Mouse (Mus musculus): ENCODE data around the gene Mib2. TPM values are rescaled to one million over a fixed set of nuclear protein-coding genes. Genes with fewer than 3 reads are reported as not detected.

Mib2 gene
- total RNA-seq, 2 experiments from 2014 or later = 41.5 to 44.2 TPM

- peak; percentile 84 for DNase-seq (ENCODE audit: low spot score in 2 of 2)
Observed at GRCm38 (mm10) chr4:155624338-155625291, 44.4 kb downstream of the Mib2 start, which contains the start of gene Cdk11b. TSS of gene Cdk11b (plus strand) at chr4:155624854.

GRCm38 (mm10) chr4:155618321-155618720 is 50.7 kb downstream of the Mib2 start:
- no peak for DNase-seq (ENCODE audit: low spot score in 2 of 2)

DNA sequence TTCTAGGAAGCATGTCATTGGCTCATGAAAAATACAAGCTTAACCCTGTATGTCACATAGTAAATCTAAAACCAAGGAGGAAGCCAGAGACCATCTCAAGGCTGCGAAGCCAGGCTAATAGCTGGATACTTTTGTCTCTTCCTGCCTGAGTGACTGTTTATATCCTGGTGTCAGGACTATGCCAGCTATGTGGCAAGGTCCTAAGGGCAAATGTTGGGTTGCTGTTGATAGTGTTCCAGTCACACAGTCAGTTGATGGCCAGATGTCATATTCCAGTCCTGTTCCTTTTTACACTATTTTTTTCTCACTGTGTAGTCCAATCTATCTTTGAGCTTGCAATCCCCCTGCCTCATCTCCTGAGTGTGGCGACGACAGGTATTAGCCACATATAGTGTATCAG is 55.7 kb downstream of the Mib2 start:
- no peak for DNase-seq (ENCODE audit: low spot score in 2 of 2)

GRCm38 (mm10) chr4:155611860-155612259 is 57.1 kb downstream of the Mib2 start:
- DNase-seq (ENCODE audit: low spot score in 2 of 2) = no peak

- DNase-seq (ENCODE audit: low spot score in 2 of 2) = no peak
Observed at GRCm38 (mm10) chr4:155606825-155607224, 62.2 kb downstream of the Mib2 start.

DNA sequence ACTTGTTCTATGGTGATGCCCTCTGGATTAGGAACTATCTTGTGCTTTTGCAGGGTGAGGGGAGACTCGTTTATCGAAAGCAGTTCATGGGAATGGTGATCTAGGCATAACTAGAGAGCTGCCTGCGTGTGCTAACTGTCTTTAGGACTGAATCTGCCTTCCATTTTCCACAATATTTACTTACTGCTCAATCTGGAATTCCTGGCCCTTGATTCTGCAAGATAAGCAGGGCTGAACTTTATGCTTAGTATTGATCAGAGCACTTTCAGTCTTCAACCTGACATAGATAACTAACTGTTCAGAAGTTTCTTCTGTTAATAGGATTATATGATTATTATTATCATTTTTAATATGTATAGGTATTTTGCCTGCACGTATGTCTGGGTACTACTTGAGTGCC is 63.9 kb downstream of the Mib2 start:
- DNase-seq (ENCODE audit: low spot score in 2 of 2) = no peak

Other genes with a start within 250 kb of the Mib2 start
- 10 to 100 TPM in 1 of 2 experiments, 1 to 10 TPM in 1; 7.4 to 14.4 TPM for gene Tmem52, start 200.1 kb downstream of the Mib2 start, total RNA-seq (2021)
- gene Gnb1, start 177.8 kb downstream of the Mib2 start, total RNA-seq (2021) = 100 to 1,000 TPM; 441 to 466 TPM
- 100 to 1,000 TPM; 147 to 160 TPM for gene Nadk, start 106.8 kb downstream of the Mib2 start, total RNA-seq (2021)
- 10 to 100 TPM; 30.5 to 32.9 TPM for gene Slc35e2, start 67.8 kb downstream of the Mib2 start, total RNA-seq (2021)
- gene Cdk11b, start 44.3 kb downstream of the Mib2 start, total RNA-seq (2021) = 10 to 100 TPM; 53.8 to 55.0 TPM
- gene Gm10563, start 23.8 kb downstream of the Mib2 start, total RNA-seq (2021) = not detected
- 10 to 100 TPM; 18.8 to 25.4 TPM for gene Mmp23, start 15.8 kb downstream of the Mib2 start, total RNA-seq (2021)
- 10 to 100 TPM; 54.6 to 60.4 TPM for gene Fndc10, start 25.1 kb upstream of the Mib2 start, total RNA-seq (2021)
- gene Ssu72, start 35.6 kb upstream of the Mib2 start, total RNA-seq (2021) = 10 to 100 TPM; 88.9 to 96.2 TPM
- 1 to 10 TPM; 1.5 to 2.2 TPM for gene Tmem240, start 65.6 kb upstream of the Mib2 start, total RNA-seq (2021)
- gene Atad3a, start 91.9 kb upstream of the Mib2 start, total RNA-seq (2021) = 100 to 1,000 TPM in 1 of 2 experiments, 10 to 100 TPM in 1; 99.1 to 102 TPM
- 1 to 10 TPM; 5.7 to 7.4 TPM for gene Vwa1, start 105.5 kb upstream of the Mib2 start, total RNA-seq (2021)
- under 1 TPM; 0.79 to 0.84 TPM for gene Tmem88b, start 116.7 kb upstream of the Mib2 start, total RNA-seq (2021)
- gene Ankrd65, start 121.2 kb upstream of the Mib2 start, total RNA-seq (2021) = not detected
- 100 to 1,000 TPM; 110 to 122 TPM for gene Mrpl20, start 133.7 kb upstream of the Mib2 start, total RNA-seq (2021)
- gene Ccnl2, start 143.3 kb upstream of the Mib2 start, total RNA-seq (2021) = 100 to 1,000 TPM; 153 to 155 TPM
- gene Aurkaip1, start 162.1 kb upstream of the Mib2 start, total RNA-seq (2021) = 100 to 1,000 TPM; 123 to 129 TPM
- 10 to 100 TPM; 86.3 to 93.5 TPM for gene Mxra8, start 170.5 kb upstream of the Mib2 start, total RNA-seq (2021)
- 10 to 100 TPM; 53.5 to 53.8 TPM for gene Dvl1, start 178.2 kb upstream of the Mib2 start, total RNA-seq (2021)
- gene Tas1r3, start 194.2 kb upstream of the Mib2 start, total RNA-seq (2021) = under 1 TPM; 0.85 to 0.92 TPM
- gene Cptp, start 200.2 kb upstream of the Mib2 start, total RNA-seq (2021) = 10 to 100 TPM; 20.2 to 21.0 TPM
- gene Ints11, start 200.3 kb upstream of the Mib2 start, total RNA-seq (2021) = 10 to 100 TPM; 31.0 to 31.3 TPM
- 10 to 100 TPM; 42.9 to 49.0 TPM for gene Pusl1, start 222.6 kb upstream of the Mib2 start, total RNA-seq (2021)
- 10 to 100 TPM; 35.5 to 36.7 TPM for gene Acap3, start 222.6 kb upstream of the Mib2 start, total RNA-seq (2021)

Measured in adrenal gland, postnatal 4 days (tissue).